Mouse (Mus musculus): ENCODE data around the gene Aplp2.
A peak's percentile ranks its signal among the peaks of the same experiment; 100 is the strongest.

DNA sequence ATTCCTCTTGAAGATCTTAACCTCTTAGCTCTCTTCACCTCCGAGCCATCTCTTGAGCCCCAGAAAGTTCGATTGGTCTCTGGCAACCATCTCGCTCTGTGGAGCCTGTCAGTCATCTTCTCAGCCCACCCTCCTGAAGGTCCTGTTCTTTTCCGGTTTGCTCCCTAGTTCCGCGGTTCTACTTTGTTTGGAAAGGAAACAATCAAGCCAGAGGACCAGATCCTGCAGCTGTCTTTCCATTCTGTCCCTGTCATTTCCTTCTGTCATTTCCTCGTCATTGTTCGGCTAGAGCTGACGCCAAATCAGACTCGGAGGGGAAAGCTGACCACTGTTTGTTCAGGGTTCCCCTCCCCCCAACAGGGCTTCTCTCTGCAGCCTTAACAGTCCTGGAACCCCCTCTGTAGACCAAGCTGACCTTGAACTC, 41.7 kb upstream of the Aplp2 start:
- TF ChIP-seq EP300 (IDR thresholded peaks at IDR 0.05; ENCODE audit: insufficient read depth, low read depth, low read length) (peak; percentile 98), POLR2A (IDR thresholded peaks at IDR 0.05; ENCODE audit: insufficient read depth, low read depth, low read length) (peak; percentile 63; the same call in 1 of the 2 replicates)

Measured in heart, adult 2 months (tissue).